Mouse (Mus musculus) liver, embryonic 16.5 days (tissue): ENCODE measurements around the gene Mcrip2. TPM values are rescaled to one million over a fixed set of nuclear protein-coding genes. Genes with fewer than 3 reads are reported as not detected.

Experiments
- ATAC-seq: fragments of 200-750 bp; cut with Nextera tagmentation; 2 replicates; pipeline ENCODE4 v1.8.0; 2017; ENCODE audit warnings: low read depth, mild to moderate bottlenecking, moderate number of reproducible peaks, moderate library complexity
- H3K27ac ChIP-seq: fragments of 300-500 bp; sonication (generic); 2 replicates; pipeline ENCODE4 v1.5.1; 2014; ENCODE audit warnings: mild to moderate bottlenecking, low read length
- H3K27me3 ChIP-seq: fragments of 300-500 bp; sonication (generic); 2 replicates; pipeline ENCODE4 v1.6.1; 2014; ENCODE audit warnings: low read depth, low read length, mixed read lengths; ENCODE audit not compliant: control insufficient read depth, insufficient read depth
- H3K36me3 ChIP-seq: fragments of 300-500 bp; sonication (generic); 2 replicates; pipeline ENCODE4 v1.6.1; 2014; ENCODE audit warnings: mild to moderate bottlenecking; ENCODE audit not compliant: control insufficient read depth, insufficient read depth
- H3K4me1 ChIP-seq: fragments of 300-500 bp; sonication (generic); 2 replicates; pipeline ENCODE4 v1.6.1; 2014; ENCODE audit warnings: low read depth, low read length, mixed read lengths; ENCODE audit not compliant: control insufficient read depth
- H3K4me2 ChIP-seq: fragments of 300-500 bp; sonication (generic); 2 replicates; pipeline ENCODE4 v1.6.1; 2014; ENCODE audit warnings: low read depth, low read length, mixed read lengths
- H3K4me3 ChIP-seq: fragments of 300-500 bp; sonication (generic); 2 replicates; pipeline ENCODE4 v1.5.1; 2014; ENCODE audit warnings: low read depth, mild to moderate bottlenecking, low read length
- H3K9ac ChIP-seq: fragments of 300-500 bp; sonication (generic); 2 replicates; pipeline ENCODE4 v1.6.1; 2014; ENCODE audit warnings: low read depth, low read length
- H3K9me3 ChIP-seq: fragments of 300-500 bp; sonication (generic); replicated peaks from 2 replicates; pipeline ENCODE4 v1.6.1; 2016; ENCODE audit warnings: low read length; ENCODE audit not compliant: control insufficient read depth
- WGBS: fragments of 180-500 bp; shearing (Covaris S2); extraction: QIAGEN DNeasy Blood & Tissue Kit; methylation state at CpG from one replicate; pipeline ENCODE4 v1.1.7; 2014; ENCODE audit not compliant: insufficient replicate concordance; 5-methylcytosine and 5-hydroxymethylcytosine counted together
- polyA plus RNA-seq: library from polyadenylated mRNA; unstranded; fragments of >200 nt; fragmentation: Nextera tagmentation; extraction: Ambion mirVana; gene quantifications from 2 replicates; pipeline ENCODE4 v1.2.1, GENCODE M21; 2015

Mcrip2 gene
- polyA plus RNA-seq, 1 experiment from 2014 or later, result 37.0 TPM

GRCm38 (mm10) chr17:25903061-25903460 is 34.5 kb upstream of the Mcrip2 start:
- H3K36me3 ChIP-seq, result peaks cover 6% of the 10 kb centered on the region; the same call in 1 of the 2 replicates
- no peak overlapping the region for H3K27ac ChIP-seq
- 52% methylated on average over 3 of the region's 3 CpGs for WGBS
- no peaks in the 10 kb centered on the region for H3K9me3 ChIP-seq
- H3K4me3 ChIP-seq, result no peak overlapping the region
- H3K4me1 ChIP-seq, result no peaks in the 10 kb centered on the region; the same call in 1 of the 2 replicates
- H3K4me2 ChIP-seq, result no peak overlapping the region
- no peaks in the 10 kb centered on the region for H3K27me3 ChIP-seq
- no peak overlapping the region for H3K9ac ChIP-seq
- ATAC-seq, result no peak

DNA sequence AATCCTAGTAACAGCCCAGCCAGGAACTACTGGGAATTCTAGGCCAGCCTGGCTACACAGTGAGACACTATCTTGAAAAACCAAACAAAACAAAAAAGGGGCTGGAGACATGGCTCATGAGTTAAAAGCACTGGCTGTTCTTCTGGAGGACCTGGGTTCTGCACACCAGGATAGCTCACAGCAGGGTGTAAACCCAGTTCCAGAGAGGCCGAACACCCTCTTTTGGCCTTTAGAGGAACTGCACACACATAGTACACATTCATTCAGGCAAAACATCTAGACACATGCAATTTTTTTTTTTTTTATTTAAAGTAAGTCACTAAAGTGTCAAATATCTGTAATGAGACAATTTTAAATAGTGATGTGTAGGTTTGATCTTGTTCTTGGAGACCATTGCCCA is 31.6 kb upstream of the Mcrip2 start:
- Histone ChIP-seq H3K9ac (no peak overlapping the region), H3K4me3 (no peak overlapping the region), H3K27ac (no peak overlapping the region), H3K36me3 (peaks cover 6% of the 10 kb centered on the region; the same call in 1 of the 2 replicates), H3K27me3 (no peaks in the 10 kb centered on the region), H3K4me1 (peaks cover 6% of the 10 kb centered on the region; the same call in 1 of the 2 replicates), H3K9me3 (no peaks in the 10 kb centered on the region), H3K4me2 (no peak overlapping the region)
- no peak for ATAC-seq
- WGBS, result 59% methylated on average over 1 of the region's 1 CpGs

GRCm38 (mm10) chr17:25895891-25896290 is 27.3 kb upstream of the Mcrip2 start:
- 75% methylated on average over 12 of the region's 12 CpGs for WGBS
- Histone ChIP-seq H3K4me3 (no peak overlapping the region), H3K9me3 (no peaks in the 10 kb centered on the region), H3K27me3 (no peaks in the 10 kb centered on the region), H3K9ac (no peak overlapping the region), H3K4me2 (no peak overlapping the region), H3K27ac (no peak overlapping the region), H3K4me1 (peaks cover 6% of the 10 kb centered on the region; the same call in 1 of the 2 replicates), H3K36me3 (peaks cover 6% of the 10 kb centered on the region; the same call in 1 of the 2 replicates)
- ATAC-seq, result no peak

DNA sequence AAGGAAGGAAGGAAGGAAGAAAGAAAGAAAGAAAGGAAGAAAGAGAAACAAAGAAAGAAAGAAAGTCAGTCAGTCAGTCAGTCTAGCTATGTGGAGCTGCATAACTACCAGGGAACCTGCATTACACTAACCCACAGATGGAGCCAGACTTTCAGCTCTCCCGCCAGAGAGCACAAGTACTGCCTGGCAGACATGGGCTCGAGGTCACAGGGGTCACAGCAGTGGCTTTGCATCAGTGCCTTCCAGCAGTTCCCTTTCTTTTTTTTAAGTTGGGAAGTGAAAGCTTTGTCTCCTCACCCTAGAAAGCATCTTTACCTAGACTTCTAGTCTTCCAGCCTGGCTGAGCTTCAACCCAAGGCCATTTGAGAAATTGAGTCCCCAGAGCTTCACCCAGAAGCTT is 26.9 kb upstream of the Mcrip2 start:
- no peak overlapping the region for H3K9ac ChIP-seq
- 30% methylated on average over 2 of the region's 2 CpGs for WGBS
- H3K36me3 ChIP-seq, result peaks cover under 1% of the 10 kb centered on the region; the same call in 1 of the 2 replicates
- H3K9me3 ChIP-seq, result no peaks in the 10 kb centered on the region
- H3K27ac ChIP-seq, result no peak overlapping the region
- H3K4me3 ChIP-seq, result no peak overlapping the region
- H3K4me2 ChIP-seq, result no peak overlapping the region
- no peaks in the 10 kb centered on the region for H3K27me3 ChIP-seq
- ATAC-seq, result no peak
- peaks cover 6% of the 10 kb centered on the region; the same call in 1 of the 2 replicates for H3K4me1 ChIP-seq

DNA sequence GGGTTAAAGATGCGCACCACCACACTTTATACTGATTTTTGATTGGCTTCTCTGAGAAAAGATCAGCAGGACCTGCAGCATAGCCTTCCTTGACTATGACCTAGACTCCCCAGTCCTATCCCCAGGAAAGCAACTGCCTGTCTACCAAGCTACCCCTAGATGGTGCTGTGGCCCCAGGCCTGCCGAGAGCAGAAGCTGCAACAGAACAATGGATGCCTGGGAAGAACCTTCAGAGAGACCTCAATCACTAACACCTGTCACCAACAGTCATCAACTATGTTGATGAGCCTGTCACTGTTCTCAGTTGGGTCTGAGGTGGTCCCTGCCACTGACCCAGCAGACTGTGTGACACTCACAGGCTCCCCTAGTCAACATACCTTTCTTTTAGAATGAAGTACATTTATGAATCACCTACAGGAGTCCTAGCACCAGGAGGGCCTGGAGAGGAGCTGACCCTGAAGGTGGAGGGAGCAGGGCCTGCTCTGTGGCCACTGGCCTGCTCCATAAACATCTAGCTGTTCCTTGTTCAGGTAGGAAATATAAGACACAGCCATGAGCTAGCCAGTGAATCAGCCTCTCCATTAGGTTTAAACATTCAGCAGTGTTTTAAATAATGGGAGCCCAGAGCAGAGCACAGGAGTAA is 25.5 kb upstream of the Mcrip2 start:
- Histone ChIP-seq H3K4me3 (no peak overlapping the region), H3K27ac (no peak overlapping the region), H3K4me1 (peaks cover 6% of the 10 kb centered on the region; the same call in 1 of the 2 replicates), H3K9me3 (no peaks in the 10 kb centered on the region), H3K36me3 (no peaks in the 10 kb centered on the region), H3K27me3 (no peaks in the 10 kb centered on the region), H3K4me2 (no peak overlapping the region), H3K9ac (no peak overlapping the region)
- ATAC-seq, result peak; percentile 58; the same call in 1 of the 2 replicates
- whole genome bisulfite sequencing, result 34% methylated on average over 2 of the region's 2 CpGs

DNA sequence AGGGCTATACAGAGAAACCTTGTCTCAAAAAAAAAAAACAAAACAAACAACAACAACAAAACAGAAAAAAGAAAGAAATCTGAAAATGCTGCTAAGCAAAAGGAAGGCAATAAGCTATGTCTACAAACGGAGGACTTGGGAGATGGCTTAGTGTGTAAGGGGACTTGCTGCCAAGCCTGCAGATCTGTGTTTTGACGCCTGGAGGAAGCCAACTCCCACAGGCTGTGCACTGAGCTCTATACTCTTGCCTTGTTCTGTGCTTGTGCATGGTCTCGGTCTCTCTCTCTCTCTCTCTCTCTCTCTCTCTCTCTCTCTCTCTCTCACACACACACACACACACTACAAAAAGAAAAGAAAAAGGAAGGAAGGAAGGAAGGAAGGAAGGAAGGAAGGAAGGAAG is 20.3 kb upstream of the Mcrip2 start:
- Histone ChIP-seq H3K9ac (no peak overlapping the region), H3K4me3 (no peak overlapping the region), H3K27ac (no peak overlapping the region), H3K9me3 (no peaks in the 10 kb centered on the region), H3K27me3 (no peaks in the 10 kb centered on the region), H3K4me2 (no peak overlapping the region), H3K36me3 (no peaks in the 10 kb centered on the region; the same call in 1 of the 2 replicates), H3K4me1 (peaks cover 4% of the 10 kb centered on the region; the same call in 1 of the 2 replicates)
- no peak for ATAC-seq
- WGBS, result 73% methylated on average over 3 of the region's 3 CpGs

DNA sequence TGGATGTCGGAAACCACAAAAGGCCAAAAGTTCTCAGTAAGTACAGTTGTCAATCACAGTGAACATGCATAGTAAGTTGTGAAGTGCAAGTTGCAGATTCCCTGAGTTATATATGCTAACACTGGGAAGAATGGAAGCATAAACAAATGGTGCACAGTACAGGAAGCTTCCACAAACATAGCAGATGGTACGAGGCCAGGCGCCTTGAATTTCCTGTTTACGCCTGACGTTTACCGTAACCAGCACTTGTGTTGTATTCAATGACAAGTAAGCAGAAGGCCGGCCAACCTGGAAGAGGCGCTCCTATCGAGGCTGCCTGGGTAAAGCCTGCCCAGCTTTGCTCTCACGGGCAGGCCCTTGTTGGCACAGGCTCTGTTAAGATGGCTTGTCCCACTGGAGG is 18.9 kb upstream of the Mcrip2 start:
- no peak overlapping the region for H3K4me2 ChIP-seq
- H3K36me3 ChIP-seq, result peaks cover 5% of the 10 kb centered on the region
- no peak for ATAC-seq
- no peak overlapping the region for H3K9ac ChIP-seq
- 68% methylated on average over 10 of the region's 10 CpGs for WGBS
- H3K9me3 ChIP-seq, result no peaks in the 10 kb centered on the region
- no peak overlapping the region for H3K4me3 ChIP-seq
- H3K27me3 ChIP-seq, result no peaks in the 10 kb centered on the region
- peaks cover 8% of the 10 kb centered on the region for H3K4me1 ChIP-seq
- H3K27ac ChIP-seq, result no peak overlapping the region

- no peak overlapping the region for H3K27ac ChIP-seq
- H3K4me3 ChIP-seq, result no peak overlapping the region
- peaks cover 15% of the 10 kb centered on the region for H3K4me1 ChIP-seq
- no peaks in the 10 kb centered on the region for H3K27me3 ChIP-seq
- no peak overlapping the region for H3K9ac ChIP-seq
- ATAC-seq, result no peak
- no peaks in the 10 kb centered on the region for H3K9me3 ChIP-seq
- no peak overlapping the region for H3K4me2 ChIP-seq
- H3K36me3 ChIP-seq, result peaks cover 5% of the 10 kb centered on the region
Measured at GRCm38 (mm10) chr17:25886806-25887205, 18.2 kb upstream of the Mcrip2 start.

DNA sequence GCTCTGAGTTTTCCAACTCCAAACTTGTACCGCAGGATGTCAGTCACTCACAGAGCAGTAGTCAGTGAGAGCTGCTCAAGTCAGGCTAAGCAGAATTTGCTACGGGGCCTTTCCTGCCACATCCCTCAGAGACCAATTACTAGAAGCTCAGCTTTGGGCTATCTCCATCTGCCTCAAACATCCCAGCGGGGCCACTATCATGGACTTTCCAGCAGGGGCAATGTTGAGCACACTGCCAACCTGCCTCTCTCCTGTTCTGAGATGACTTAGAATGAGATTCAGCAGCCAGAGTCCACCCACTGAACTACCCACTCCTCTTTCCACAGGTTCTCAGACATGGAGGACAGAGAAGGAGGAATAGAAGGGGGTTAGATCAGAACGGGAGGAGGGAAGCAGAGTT is 17.1 kb upstream of the Mcrip2 start:
- H3K36me3 ChIP-seq, result peaks cover 5% of the 10 kb centered on the region
- no peak overlapping the region for H3K4me2 ChIP-seq
- peaks cover 21% of the 10 kb centered on the region for H3K4me1 ChIP-seq
- no peak overlapping the region for H3K27ac ChIP-seq
- H3K4me3 ChIP-seq, result no peak overlapping the region
- H3K27me3 ChIP-seq, result no peaks in the 10 kb centered on the region
- ATAC-seq, result no peak
- no peak overlapping the region for H3K9ac ChIP-seq
- 58% methylated on average over 4 of the region's 4 CpGs for WGBS
- no peaks in the 10 kb centered on the region for H3K9me3 ChIP-seq
